Mouse (Mus musculus): ENCODE measurements around the gene Paxbp1.

Gene Paxbp1

DNA sequence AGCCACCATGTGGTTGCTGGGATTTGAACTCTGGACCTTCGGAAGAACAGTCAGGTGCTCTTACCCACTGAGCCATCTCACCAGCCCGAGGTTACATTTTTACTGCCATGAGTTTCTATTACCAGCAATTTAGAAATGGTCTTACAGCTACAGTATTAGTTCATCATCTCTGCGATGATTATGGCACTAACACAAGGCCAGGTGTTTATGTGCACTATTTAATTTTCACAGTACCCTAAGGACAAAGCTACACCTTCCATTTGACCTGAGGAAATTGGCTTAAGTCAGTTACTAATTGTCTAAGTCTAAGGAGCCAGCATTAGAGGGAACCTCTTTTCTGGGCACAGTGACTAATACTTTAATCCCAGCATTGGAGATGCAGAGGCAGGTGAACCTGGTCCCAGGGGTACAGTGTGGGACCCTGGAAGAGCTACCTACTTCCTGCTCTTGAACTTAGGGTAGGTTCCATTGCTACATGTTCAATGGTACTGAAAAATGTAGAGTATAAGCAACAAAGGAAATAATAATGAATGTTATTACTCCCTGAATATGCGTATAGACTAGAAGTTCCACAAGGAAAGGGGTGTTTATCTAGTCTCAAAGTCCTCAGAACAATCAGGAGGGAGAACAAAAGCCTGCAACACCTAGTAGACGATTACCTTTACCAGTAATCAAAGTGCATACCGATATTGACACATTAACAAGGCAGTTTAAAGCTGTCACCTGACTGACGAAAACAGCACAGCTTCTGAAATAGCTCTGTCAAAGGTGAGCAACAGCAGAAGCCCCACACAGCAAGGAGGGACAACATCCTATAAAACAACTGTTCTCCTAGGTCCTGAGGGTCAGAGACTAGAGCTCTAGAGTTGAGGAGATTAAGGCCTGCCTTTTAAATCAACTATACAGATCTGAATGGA lies 47.8 kb downstream of the Paxbp1 start:
- DNase-seq (ENCODE audit: low spot score) = no peak

DNA sequence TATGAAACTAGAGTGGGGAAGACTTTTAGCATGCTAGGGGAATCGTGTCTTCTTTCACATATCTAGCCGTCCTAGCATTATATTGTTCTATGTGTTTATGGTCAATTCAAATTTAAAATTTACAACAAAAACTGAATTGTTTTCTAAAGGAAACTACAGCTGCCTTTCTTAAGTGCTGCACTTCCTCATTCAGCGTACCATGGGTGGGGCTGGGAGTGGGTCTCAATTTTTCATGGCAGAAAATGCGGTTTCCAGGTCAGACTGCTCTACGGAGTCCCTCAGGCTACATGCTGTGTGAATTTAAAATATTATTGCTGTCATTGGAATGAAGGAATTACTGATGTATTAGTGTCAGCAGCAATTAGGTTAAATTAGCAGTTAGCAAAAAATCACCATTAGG lies 48.8 kb downstream of the Paxbp1 start:
- no peak for DNase-seq (ENCODE audit: low spot score)

DNA sequence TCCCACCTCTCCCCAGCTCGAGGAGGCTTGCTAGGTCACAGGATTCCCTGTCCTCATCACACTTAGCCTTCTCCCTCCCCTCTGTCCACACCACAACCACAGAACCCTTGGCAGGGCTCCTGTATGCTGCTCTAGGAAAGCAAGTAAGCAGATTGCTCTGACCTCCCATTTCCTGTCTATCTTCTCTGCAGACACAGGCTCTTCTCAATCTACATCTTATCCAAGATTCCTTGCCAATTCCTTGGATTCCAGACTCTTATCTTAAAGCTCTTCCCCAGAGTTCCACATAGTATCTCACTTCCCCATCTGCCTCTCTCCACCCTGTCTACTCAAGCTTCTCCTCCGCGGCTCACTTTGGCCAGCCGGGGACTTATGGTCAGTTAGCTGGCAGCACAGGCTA lies 49.3 kb downstream of the Paxbp1 start:
- DNase-seq (ENCODE audit: low spot score) = no peak

DNA sequence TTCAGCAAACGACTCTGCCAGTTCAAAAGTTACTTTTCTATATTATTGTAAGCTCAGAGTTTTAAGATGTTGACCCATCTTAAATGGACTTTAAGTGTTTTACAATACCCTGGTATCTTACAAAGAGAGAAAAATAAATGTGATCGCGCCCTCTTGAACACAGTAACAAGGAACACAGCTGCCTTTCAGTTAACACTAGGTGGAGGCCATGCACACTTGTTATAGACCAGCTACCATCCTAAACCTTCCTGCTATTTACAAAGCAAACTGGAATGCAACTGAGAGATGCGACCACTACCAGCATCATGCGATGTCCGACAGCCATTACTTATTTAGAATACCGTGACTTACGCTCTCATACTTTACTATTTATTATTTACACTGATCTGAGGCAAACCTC lies 55.2 kb downstream of the Paxbp1 start:
- DNase-seq (ENCODE audit: low spot score) = no peak

DNA sequence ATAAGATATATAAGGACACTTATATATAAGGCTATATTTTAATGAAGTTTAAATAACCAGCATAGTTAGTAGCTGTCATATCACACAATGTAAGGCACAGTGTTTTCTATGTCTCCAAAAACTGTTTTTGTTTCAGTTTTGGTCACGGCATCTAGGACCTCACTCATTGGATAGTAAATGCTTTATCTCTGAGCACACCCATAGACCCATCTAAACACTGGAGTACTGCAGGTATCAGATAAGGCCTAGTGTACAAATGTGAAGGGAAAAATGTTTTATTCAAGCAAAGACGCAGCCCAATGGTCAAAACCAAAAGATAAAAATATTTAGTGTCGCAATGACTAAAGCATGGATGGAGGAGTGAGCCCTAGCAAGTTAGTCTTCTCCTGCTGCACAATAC lies 55.7 kb downstream of the Paxbp1 start:
- no peak for DNase-seq (ENCODE audit: low spot score)

DNA sequence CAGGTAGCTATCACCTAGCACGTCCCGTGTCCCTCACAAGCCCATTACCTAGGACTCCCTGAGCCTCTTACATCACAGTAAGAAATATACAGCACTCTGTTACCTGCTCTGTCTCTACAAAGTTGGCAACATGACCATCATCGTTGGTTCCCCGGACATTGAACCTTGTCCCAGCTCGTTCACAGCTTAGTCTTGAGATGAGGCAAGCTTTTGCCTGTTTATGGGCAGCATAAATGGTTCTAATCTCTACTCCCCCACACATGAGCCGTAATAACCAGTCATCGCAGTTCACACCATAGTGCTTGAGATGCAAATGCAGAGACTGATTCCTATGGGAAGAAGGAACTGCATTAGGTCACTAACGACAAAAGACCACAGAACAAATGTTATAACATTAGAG lies 56.3 kb downstream of the Paxbp1 start:
- DNase-seq (ENCODE audit: low spot score) = no peak

DNA sequence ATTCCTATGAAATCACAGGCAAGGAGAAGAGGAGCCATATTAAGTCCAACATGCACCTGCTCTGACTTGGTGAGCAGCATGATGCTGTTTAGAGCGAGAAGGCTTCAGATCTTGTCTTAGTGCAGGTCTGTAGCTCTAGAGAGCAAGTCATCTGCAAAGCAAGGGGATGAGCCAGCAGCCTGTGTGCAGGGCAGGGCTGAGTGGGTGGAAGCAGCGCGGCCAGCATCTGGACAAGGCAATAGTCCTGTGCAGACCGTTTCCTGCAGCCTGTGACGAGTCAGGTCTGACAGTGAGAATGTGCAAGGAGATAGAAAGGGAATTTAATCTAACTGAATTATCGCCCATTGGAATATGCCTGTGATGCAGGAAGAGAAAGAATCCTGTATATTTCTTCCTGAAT lies 73.3 kb downstream of the Paxbp1 start:
- no peak for DNase-seq (ENCODE audit: low spot score)

DNA sequence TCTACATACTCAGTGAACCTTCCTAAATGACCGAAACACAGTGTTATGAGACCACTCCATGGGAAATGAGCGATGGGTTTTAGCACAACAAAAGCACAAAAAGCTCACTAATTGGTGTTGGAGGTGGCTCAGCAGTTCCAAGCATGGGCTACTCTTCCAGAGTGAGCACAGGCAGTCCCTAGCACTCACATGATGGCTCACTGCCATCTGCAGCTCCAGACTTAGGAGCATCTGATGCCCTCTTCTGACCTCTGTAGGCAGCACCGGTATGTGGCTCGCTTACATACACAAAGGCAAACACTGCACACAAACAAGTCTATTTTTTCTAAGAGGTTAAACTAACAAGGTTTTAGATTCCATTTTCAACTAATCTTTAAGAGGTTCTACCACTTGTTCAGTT lies 78.1 kb downstream of the Paxbp1 start:
- no peak for DNase-seq (ENCODE audit: low spot score)

DNA sequence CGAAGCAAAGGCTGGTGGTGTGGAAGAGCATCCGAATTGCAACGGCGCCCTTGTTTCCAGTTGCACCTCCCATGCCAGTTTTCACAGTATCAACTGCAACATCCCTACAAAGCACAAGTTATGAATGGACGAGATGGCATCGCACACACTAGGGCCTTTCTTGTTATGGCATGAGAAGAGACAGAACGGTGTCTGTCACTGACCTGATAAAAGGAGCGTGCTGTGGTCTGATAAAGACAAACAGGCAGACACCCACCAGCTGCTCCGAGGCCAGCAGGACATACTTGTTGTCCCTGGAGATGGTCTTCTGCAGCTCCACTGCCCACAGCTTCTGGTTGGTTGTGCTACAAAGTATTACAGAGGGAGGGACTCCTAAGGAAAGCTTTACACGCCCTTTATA lies 80.0 kb downstream of the Paxbp1 start:
- DNase-seq (ENCODE audit: low spot score) = no peak
